Mouse (Mus musculus): Measurements from ENCODE around the gene Fmnl3.
"Not testable (repeated sequence)": the region's sequence is repeated elsewhere in the genome, so short reads cannot be mapped to it uniquely, and the experiment has no call there.

Fmnl3 gene

DNA sequence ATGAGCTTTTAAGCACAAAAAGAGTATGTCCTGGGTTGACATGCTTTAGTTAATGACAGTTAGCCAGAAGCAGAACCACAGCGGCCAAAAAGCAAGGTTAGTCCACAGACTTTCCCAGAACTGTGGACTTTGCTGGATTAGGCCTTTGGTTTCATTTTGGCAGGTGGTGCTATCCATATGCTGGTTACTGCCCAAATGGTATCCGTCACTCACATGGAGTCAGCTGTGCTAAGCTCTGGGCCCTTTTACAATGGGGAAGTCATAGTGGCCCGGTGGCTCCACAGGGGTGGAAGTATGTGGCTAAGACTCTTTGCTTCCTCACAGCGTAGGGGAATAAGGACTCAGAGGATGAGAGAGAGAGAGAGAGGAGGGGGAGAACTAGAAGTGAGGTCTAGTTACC is 17.7 kb upstream of the Fmnl3 start:
- no peak for DNase-seq (ENCODE audit: low read depth, low spot score)

DNA sequence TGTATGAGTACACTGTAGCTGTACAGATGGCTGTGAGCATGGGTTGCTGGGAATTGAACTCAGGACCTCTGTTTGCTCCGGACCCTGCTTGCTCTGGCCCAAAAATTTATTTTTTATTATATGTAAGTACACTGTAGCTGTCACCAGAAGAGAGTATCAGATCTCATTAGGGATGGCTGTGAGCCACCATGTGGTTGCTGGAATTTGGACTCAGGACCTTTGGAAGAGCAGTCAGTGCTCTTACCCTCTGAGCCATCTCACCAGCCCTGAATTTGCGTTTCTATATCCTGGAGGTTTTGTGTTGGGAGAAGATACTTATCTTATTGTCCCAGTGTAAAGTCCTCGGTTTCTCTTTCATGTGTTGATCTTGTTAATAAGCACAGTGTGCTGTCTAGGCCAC is 16.5 kb upstream of the Fmnl3 start:
- no peak for DNase-seq (ENCODE audit: low read depth, low spot score)

- DNase-seq (ENCODE audit: low read depth, low spot score), result not testable (repeated sequence)
These were observed 15.8 kb upstream of the Fmnl3 start for GRCm38 (mm10) chr15:99386110-99386509.

- no peak for DNase-seq (ENCODE audit: low read depth, low spot score)
These were observed 13.8 kb upstream of the Fmnl3 start for GRCm38 (mm10) chr15:99384071-99384470.

- no peak for DNase-seq (ENCODE audit: low read depth, low spot score)
These were observed 12.6 kb upstream of the Fmnl3 start for GRCm38 (mm10) chr15:99382893-99383292.

- no peak for DNase-seq (ENCODE audit: low read depth, low spot score)
These were observed 6.0 kb upstream of the Fmnl3 start for GRCm38 (mm10) chr15:99376240-99376639.

DNA sequence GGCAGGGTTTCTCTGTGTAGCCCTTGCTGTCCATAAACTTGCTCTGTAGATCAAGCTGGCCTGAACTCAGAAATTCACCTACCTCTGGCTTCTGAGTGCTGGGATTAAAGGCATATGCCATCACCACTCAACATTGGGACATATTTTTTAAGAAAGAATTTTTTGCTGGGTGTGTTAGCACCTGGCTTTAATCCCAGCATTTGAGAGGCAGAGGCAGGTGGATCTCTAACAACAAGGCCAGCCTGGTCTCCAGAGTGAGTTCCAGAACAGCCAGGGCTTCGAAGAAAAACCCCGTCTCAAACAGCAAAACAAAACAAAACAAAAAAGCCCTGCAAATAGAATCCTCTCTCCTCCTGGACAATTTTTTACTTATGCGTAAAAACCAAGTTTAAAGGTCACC is 5.3 kb upstream of the Fmnl3 start:
- DNase-seq (ENCODE audit: low read depth, low spot score), result no peak

- no peak for DNase-seq (ENCODE audit: low read depth, low spot score)
These were observed 4.8 kb upstream of the Fmnl3 start for GRCm38 (mm10) chr15:99375036-99375435.

DNA sequence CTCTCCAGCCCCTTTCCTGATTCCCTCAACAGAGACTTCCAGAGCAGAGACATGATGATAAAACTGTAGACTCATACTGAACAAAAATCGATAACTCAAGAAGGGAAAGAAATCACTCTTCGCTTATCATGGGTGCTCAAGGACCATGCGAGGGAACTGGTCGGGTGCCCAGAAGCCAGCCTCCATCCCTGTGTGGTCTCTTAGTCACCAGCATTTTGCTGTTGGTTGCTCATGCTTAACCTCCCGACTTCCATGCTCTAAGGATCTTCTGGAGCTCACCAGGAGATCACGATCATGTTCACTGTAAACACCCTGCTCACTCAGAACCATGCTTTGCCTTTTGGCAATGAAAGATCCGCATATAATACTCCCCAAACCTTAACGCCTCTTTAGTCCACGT is 2.5 kb upstream of the Fmnl3 start:
- DNase-seq (ENCODE audit: low read depth, low spot score), result no peak

DNA sequence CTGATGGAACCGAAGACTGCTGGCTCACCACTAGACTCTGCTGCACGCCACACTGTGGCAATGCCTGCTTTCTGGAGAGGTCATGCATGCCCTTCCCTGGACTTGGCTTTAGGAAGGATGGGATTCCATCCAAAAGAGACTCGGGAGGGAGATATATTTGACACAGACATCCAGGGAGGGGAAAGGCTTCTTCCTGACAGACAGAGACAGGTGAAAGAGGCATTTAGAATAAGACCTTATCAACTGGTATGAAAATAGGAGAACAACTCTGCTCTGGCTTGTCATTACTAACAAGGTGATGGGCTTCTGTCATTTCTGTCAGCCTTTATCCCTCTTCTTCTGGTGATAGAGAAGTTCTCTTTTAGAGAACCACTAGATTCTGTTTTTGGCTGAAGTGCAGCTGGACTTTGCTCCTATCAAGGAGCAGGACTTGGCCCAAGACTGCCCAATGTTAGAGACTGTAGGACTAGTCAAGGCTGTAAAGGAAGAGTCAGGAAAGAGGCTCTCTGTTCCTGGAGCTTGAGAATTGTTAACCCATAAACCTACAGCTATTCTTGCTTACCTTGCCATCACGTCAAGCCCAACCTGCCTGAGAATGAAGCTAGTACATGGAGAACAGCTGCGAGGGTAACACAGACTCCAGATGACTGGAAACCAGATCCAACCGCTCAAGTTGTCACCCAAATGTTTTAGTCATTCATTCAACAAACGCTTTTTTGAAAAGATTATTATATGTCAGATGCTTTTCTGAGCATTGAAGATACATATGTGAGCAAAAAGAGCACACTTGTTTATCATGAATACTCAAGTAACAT is 1.5 kb upstream of the Fmnl3 start:
- no peak for DNase-seq (ENCODE audit: low read depth, low spot score)

- no peak for DNase-seq (ENCODE audit: low read depth, low spot score)
These were observed 701 bp downstream of the Fmnl3 start for GRCm38 (mm10) chr15:99369391-99370171.

- DNase-seq (ENCODE audit: low read depth, low spot score), result no peak
These were observed 1.6 kb downstream of the Fmnl3 start for GRCm38 (mm10) chr15:99368583-99369266.

GRCm38 (mm10) chr15:99364921-99365320 is 5.4 kb downstream of the Fmnl3 start:
- no peak for DNase-seq (ENCODE audit: low read depth, low spot score)

GRCm38 (mm10) chr15:99364022-99364530 is 6.2 kb downstream of the Fmnl3 start:
- DNase-seq (ENCODE audit: low read depth, low spot score), result no peak

DNA sequence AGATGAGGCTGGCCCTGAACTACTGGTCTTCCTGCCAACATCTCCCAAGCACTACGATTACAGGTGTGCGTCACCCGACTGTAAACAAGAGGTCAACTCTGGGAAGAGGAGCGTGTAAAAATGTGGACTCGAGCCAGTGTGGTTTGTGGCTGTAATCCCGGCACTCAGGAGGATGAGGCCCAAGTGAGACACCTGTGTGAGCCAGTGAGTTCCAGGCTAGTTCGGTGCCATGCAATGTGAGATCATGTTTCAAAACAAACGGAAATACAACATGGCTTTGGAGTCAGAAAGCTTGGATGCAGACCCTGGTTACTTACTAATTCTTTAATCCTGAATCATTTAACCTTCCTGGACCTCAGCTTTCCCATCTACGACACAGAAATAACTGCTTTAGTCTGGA is 11.3 kb downstream of the Fmnl3 start:
- no peak for DNase-seq (ENCODE audit: low read depth, low spot score)

DNA sequence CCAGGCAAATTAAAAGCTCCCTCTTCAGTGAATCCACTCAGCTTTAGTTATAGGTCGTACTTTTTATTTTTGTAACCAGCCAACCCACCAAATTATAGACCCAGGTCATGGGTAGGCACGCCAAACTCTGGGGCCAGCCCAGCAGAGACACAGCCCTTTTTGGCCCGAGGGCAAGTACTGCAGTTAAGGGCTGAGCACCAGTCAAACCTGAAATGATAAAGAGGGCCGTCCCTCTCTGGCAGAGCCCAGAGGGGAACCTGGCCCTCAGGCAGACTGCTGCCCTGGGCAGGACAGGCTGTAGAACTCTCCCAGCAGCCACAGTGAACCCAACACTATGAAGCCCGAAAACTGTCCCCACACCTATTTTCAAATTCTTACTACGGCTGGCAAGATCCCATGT is 13.8 kb downstream of the Fmnl3 start:
- no peak for DNase-seq (ENCODE audit: low read depth, low spot score)

GRCm38 (mm10) chr15:99355660-99356059 is 14.6 kb downstream of the Fmnl3 start:
- no peak for DNase-seq (ENCODE audit: low read depth, low spot score)

- DNase-seq (ENCODE audit: low read depth, low spot score), result no peak
These were observed 18.0 kb downstream of the Fmnl3 start for GRCm38 (mm10) chr15:99352306-99352705.

- DNase-seq (ENCODE audit: low read depth, low spot score), result no peak
These were observed 18.7 kb downstream of the Fmnl3 start for GRCm38 (mm10) chr15:99351610-99352009.

GRCm38 (mm10) chr15:99344961-99345360 is 25.3 kb downstream of the Fmnl3 start:
- DNase-seq (ENCODE audit: low read depth, low spot score), result no peak

GRCm38 (mm10) chr15:99344148-99344870 is 26.0 kb downstream of the Fmnl3 start:
- DNase-seq (ENCODE audit: low read depth, low spot score), result no peak

Measured in retina, postnatal 7 days (tissue).